Mouse (Mus musculus) MEL (cell line): ENCODE measurements around the gene Mars2. TPM values are rescaled to one million over a fixed set of nuclear protein-coding genes. Genes with fewer than 3 reads are reported as not detected.

Experiments used
- DNase-seq: peaks from one replicate; pipeline ENCODE4 v3.0.0; 2011; ENCODE audit warnings: low read depth, low spot score
- H3K27ac ChIP-seq: 2 replicates; pipeline ENCODE4 v1.5.1; 2012; ENCODE audit warnings: low read depth, mild to moderate bottlenecking, control low read depth, low read length, moderate library complexity; ENCODE audit not compliant: control insufficient read depth
- H3K27me3 ChIP-seq, 2 experiments: fragments of 150-350 bp in 1 of 2; sonication (generic) in 1 of 2; 2 replicates each; pipeline ENCODE4 v1.6.1; 2012; ENCODE audit warnings: low read length in 2 of 2, mild to moderate bottlenecking in 2 of 2, improper control_type of control experiment in 1 of 2, moderate library complexity in 1 of 2; ENCODE audit not compliant: insufficient read depth in 2 of 2, control insufficient read depth in 1 of 2
- H3K36me3 ChIP-seq, 2 experiments: 2 replicates each; pipeline ENCODE4 v1.6.1; 2012 to 2014; ENCODE audit warnings: low read length in 2 of 2, improper control_type of control experiment in 1 of 2, inconsistent platforms in 1 of 2, mild to moderate bottlenecking in 1 of 2; ENCODE audit not compliant: insufficient read depth in 2 of 2, control insufficient read depth in 1 of 2
- H3K4me1 ChIP-seq, 2 experiments: fragments of 150-350 bp in 1 of 2; sonication (generic) in 1 of 2; 2 replicates each; pipeline ENCODE4 v1.6.1; 2012; ENCODE audit warnings: low read length in 2 of 2, improper control_type of control experiment in 1 of 2, mild to moderate bottlenecking in 1 of 2; ENCODE audit not compliant: insufficient read depth in 2 of 2, control insufficient read depth in 1 of 2
- H3K4me3 ChIP-seq, 2 experiments: fragments of 150-350 bp in 1 of 2; sonication (generic) in 1 of 2; 2 replicates each; pipeline ENCODE4 v1.5.1; 2012; ENCODE audit warnings: low read depth in 2 of 2, low read length in 2 of 2, mild to moderate bottlenecking in 2 of 2, moderate library complexity in 2 of 2, control low read depth in 1 of 2, improper control_type of control experiment in 1 of 2; ENCODE audit not compliant: control insufficient read depth in 1 of 2, insufficient read depth in 1 of 2
- H3K79me2 ChIP-seq: 2 replicates; pipeline ENCODE4 v1.6.1; 2012; ENCODE audit warnings: mild to moderate bottlenecking, low read length, moderate library complexity; ENCODE audit not compliant: control insufficient read depth, poor library complexity, insufficient read depth
- H3K9ac ChIP-seq: 2 replicates; pipeline ENCODE4 v1.6.1; 2012; ENCODE audit warnings: low read depth, mild to moderate bottlenecking, control low read depth, low read length, moderate library complexity; ENCODE audit not compliant: control insufficient read depth, poor library complexity, severe bottlenecking
- H3K9me3 ChIP-seq: fragments of 150-350 bp; sonication (generic); replicated peaks from 2 replicates; pipeline ENCODE4 v1.6.1; 2012; ENCODE audit warnings: mild to moderate bottlenecking, low read length, improper control_type of control experiment, moderate library complexity; ENCODE audit not compliant: insufficient read depth
- E2F4 ChIP-seq: IDR thresholded peaks from 2 replicates; pipeline ENCODE4 v1.6.1; 2011; ENCODE audit warnings: low read depth, low read length, improper control_type of control experiment, borderline replicate concordance
- ETS1 ChIP-seq: IDR thresholded peaks from 2 replicates; pipeline ENCODE4 v1.6.1; 2012; ENCODE audit warnings: low read depth, mild to moderate bottlenecking, inconsistent platforms, low read length, improper control_type of control experiment, moderate library complexity
- GABPA ChIP-seq: IDR thresholded peaks from 2 replicates; pipeline ENCODE4 v1.6.1; 2012; ENCODE audit warnings: low read depth, mild to moderate bottlenecking, inconsistent platforms, low read length, improper control_type of control experiment, moderate library complexity
- JUND ChIP-seq: IDR thresholded peaks from 2 replicates; pipeline ENCODE4 v1.6.1; 2011; ENCODE audit warnings: low read depth, mild to moderate bottlenecking, improper control_type of control experiment, low read length
- MAFK ChIP-seq: IDR thresholded peaks from 2 replicates; pipeline ENCODE4 v1.6.1; 2011; ENCODE audit warnings: low read depth, mild to moderate bottlenecking, low read length, improper control_type of control experiment, borderline replicate concordance
- MAX ChIP-seq: IDR thresholded peaks from 2 replicates; pipeline ENCODE4 v1.6.1; 2011; ENCODE audit warnings: low read length, improper control_type of control experiment
- MAZ ChIP-seq: IDR thresholded peaks from 2 replicates; pipeline ENCODE4 v1.6.1; 2012; ENCODE audit warnings: low read depth, mild to moderate bottlenecking, inconsistent platforms, low read length, improper control_type of control experiment
- MYC ChIP-seq: IDR thresholded peaks from 2 replicates; pipeline ENCODE4 v1.6.1; 2011; ENCODE audit warnings: low read depth, mild to moderate bottlenecking, low read length, improper control_type of control experiment, moderate library complexity
- NELFE ChIP-seq: IDR thresholded peaks from 2 replicates; pipeline ENCODE4 v1.6.1; 2011; ENCODE audit warnings: low read depth, low read length, improper control_type of control experiment
- NRF1 ChIP-seq: IDR thresholded peaks from 2 replicates; pipeline ENCODE4 v1.6.1; 2014; ENCODE audit warnings: low read depth, mild to moderate bottlenecking, inconsistent platforms, low read length, improper control_type of control experiment, moderate library complexity; ENCODE audit not compliant: poor library complexity, insufficient read depth, severe bottlenecking
- POLR2A ChIP-seq, 2 experiments: IDR thresholded peaks; 2 replicates each; pipeline ENCODE4 v1.6.1; 2011 to 2012; ENCODE audit warnings: low read length in 2 of 2, mild to moderate bottlenecking in 2 of 2, control low read depth in 1 of 2, improper control_type of control experiment in 1 of 2, low read depth in 1 of 2, moderate library complexity in 1 of 2; ENCODE audit not compliant: control insufficient read depth in 1 of 2, insufficient read depth in 1 of 2, poor library complexity in 1 of 2
- POLR2AphosphoS2 ChIP-seq: IDR thresholded peaks from 2 replicates; pipeline ENCODE4 v1.6.1; 2011; ENCODE audit warnings: low read length, improper control_type of control experiment
- SIN3A ChIP-seq: IDR thresholded peaks from 2 replicates; pipeline ENCODE4 v1.6.1; 2012; ENCODE audit warnings: low read length, improper control_type of control experiment, inconsistent platforms
- SMC3 ChIP-seq: IDR thresholded peaks from 2 replicates; pipeline ENCODE4 v1.6.1; 2011; ENCODE audit warnings: low read depth, low read length, improper control_type of control experiment
- TCF12 ChIP-seq: IDR thresholded peaks from 2 replicates; pipeline ENCODE4 v1.6.1; 2014; ENCODE audit warnings: low read depth, mild to moderate bottlenecking, inconsistent platforms, low read length, improper control_type of control experiment, moderate library complexity
- USF1 ChIP-seq: IDR thresholded peaks from 2 replicates; pipeline ENCODE4 v1.6.1; 2014; ENCODE audit warnings: low read depth, mild to moderate bottlenecking, inconsistent platforms, low read length, improper control_type of control experiment, moderate library complexity
- USF2 ChIP-seq, 2 experiments: IDR thresholded peaks; 2 replicates each; pipeline ENCODE4 v1.6.1; 2011 to 2012; ENCODE audit warnings: improper control_type of control experiment in 2 of 2, low read length in 2 of 2, borderline replicate concordance in 1 of 2, inconsistent platforms in 1 of 2, low read depth in 1 of 2, mild to moderate bottlenecking in 1 of 2; ENCODE audit not compliant: insufficient read depth in 1 of 2
- ZKSCAN1 ChIP-seq: IDR thresholded peaks from 2 replicates; pipeline ENCODE4 v1.6.1; 2012; ENCODE audit warnings: low read depth, mild to moderate bottlenecking, inconsistent platforms, low read length, improper control_type of control experiment, moderate library complexity
- polyA plus RNA-seq, 2 experiments: library from polyadenylated mRNA; stranded (reverse) in 1 of 2; unstranded in 1 of 2; fragments of >175 nt in 1 of 2; fragments of >200 nt in 1 of 2; gene quantifications; 2 replicates each; pipeline versions ENCODE4 v1.2.1 to v1.2.4; 2012; ENCODE audit warnings: low replicate concordance in 2 of 2, low read depth in 1 of 2; ENCODE audit not compliant: insufficient read length in 2 of 2, insufficient read depth in 1 of 2, missing spikeins in 1 of 2
- total RNA-seq: library from RNA; depleted of rRNA; stranded (reverse); fragments of 300-350 nt; gene quantifications from 2 replicates; pipeline ENCODE4 v1.2.3, GENCODE M21; 2012

Mars2 gene
- total and polyA plus RNA-seq, 3 experiments, result 6.0 to 12.8 (median 7.6) TPM

DNA sequence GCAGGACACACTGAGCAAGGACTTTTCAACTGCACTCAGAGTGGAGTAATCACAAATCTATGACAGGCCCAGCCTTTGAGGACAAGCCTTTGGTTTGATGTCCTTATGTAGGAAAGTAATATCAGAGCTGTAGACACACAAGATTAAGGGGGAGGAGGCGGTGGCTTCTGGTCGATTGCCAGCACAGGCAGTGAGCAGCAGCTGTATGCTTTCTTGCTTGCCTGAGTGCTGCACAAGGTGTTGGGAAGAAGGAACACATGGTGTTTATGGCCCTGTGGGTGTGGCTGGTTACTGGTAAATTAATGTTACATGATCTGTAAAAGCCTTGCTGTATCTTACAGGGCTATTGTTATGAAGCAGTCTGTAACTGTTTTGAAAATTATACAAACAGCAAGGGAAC lies 19.8 kb upstream of the Mars2 start:
- H3K79me2 ChIP-seq, result no peaks in the 10 kb centered on the region
- no peaks in the 10 kb centered on the region; a peak in 1 of 4 replicates for H3K27me3 ChIP-seq
- H3K27ac ChIP-seq, result no peak overlapping the region
- TF ChIP-seq NELFE (no peak), ETS1 (0 out of 2 replicates have a peak, but pooled peaks have one; percentile 30), MAX (0 out of 2 replicates have a peak, but pooled peaks have one; percentile 28), MYC (0 out of 2 replicates have a peak, but pooled peaks have one; percentile 17), MAZ (no peak)
- DNase-seq, result peak; percentile 59
- H3K9me3 ChIP-seq, result no peaks in the 10 kb centered on the region
- no peak overlapping the region for H3K4me3 ChIP-seq
- 0 out of 4 replicates have a peak, but pooled peaks cover 0 to 2% of the 10 kb centered on the region in 2 experiments for H3K36me3 ChIP-seq
- peaks cover 0 to 4% of the 10 kb centered on the region in 2 experiments; a peak in 1 of 4 replicates for H3K4me1 ChIP-seq
- H3K9ac ChIP-seq, result no peak overlapping the region

DNA sequence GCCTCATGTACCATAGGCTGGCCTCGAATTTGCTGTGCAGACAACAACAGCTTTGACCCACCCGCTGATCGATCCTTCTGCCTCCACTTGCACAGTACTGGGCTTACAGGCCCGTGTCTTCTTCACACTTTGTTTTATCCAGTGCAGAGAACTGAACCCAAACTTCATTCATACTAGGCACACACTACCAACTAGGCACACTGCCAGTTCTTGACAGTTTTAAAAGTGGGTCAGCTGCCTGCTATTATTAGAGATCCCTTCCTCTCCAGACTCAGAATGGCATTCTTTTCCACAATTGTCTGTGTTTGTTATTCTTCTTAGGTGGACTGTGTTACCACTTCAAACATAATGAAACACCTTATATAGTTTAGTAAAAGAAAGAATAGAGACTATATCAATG lies 15.6 kb upstream of the Mars2 start:
- no peak overlapping the region for H3K27ac ChIP-seq
- TF ChIP-seq USF2 (IDR thresholded peaks at IDR 0.05; ENCODE audit: borderline replicate concordance in 1 of 2, insufficient read depth in 1 of 2, low read depth in 1 of 2, low read length in 2 of 2) (no peak), POLR2AphosphoS2 (no peak), MYC (no peak), SMC3 (no peak), GABPA (no peak), NELFE (no peak), ZKSCAN1 (no peak), NRF1 (no peak), POLR2A (IDR thresholded peaks at IDR 0.05; ENCODE audit: control insufficient read depth in 1 of 2, insufficient read depth in 1 of 2, low read depth in 1 of 2, low read length in 2 of 2, poor library complexity in 1 of 2) (no peak)
- no peaks in the 10 kb centered on the region; a peak in 3 of 4 replicates for H3K27me3 ChIP-seq
- H3K36me3 ChIP-seq, result no peaks in the 10 kb centered on the region
- no peaks in the 10 kb centered on the region for H3K9me3 ChIP-seq
- DNase-seq, result no peak
- H3K9ac ChIP-seq, result no peak overlapping the region
- no peaks in the 10 kb centered on the region for H3K4me1 ChIP-seq
- no peaks in the 10 kb centered on the region for H3K79me2 ChIP-seq
- H3K4me3 ChIP-seq, result no peak overlapping the region

DNA sequence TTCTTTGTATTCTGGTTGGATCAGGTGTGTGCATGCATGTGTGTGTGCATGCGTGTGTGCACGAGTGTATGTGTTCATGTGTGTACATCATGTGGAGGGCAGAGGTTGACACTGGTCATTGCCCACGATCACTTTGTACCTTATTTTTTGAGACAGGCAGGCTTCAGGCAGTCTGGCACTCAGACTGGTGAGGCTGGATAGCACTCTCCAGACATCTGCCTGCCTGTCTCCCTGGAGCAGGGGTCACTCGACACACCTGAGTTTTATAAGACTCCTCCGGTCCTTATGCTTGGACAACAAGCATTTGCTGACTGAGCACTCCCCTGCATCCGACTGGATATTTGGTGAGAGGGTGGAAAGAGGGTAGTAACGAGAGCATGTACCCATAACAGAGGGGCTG lies 14.0 kb upstream of the Mars2 start:
- DNase-seq, result no peak
- no peaks in the 10 kb centered on the region for H3K36me3 ChIP-seq
- H3K4me1 ChIP-seq, result no peaks in the 10 kb centered on the region
- H3K27me3 ChIP-seq, result no peaks in the 10 kb centered on the region; a peak in 3 of 4 replicates
- no peak overlapping the region for H3K9ac ChIP-seq
- no peak overlapping the region for H3K27ac ChIP-seq
- no peaks in the 10 kb centered on the region for H3K79me2 ChIP-seq
- TF ChIP-seq USF1 (no peak), ZKSCAN1 (no peak), MAFK (no peak), E2F4 (no peak), TCF12 (no peak), JUND (no peak), MAZ (no peak), SIN3A (no peak)
- H3K9me3 ChIP-seq, result no peaks in the 10 kb centered on the region
- no peak overlapping the region for H3K4me3 ChIP-seq
